Mouse (Mus musculus): ENCODE results near the gene S100a16.

DNA sequence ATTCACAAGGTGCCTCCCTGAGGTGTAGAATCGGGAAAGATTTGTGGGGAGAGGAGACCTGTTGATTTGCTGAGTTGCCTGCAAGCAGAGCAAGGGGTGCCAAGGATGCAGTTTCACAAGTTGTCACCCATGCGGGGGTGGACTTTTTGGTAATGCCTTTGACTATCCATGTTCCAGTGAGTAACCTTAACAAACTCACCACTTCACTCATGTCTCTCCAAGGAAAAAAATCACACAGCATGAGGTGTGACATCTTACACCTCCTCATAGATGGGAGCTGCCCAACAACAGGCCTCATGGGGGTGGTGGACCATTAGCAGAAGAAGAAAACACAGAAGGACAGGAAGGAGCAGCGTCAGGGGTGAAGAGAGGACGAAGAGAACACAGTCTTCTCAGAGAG is 45.5 kb downstream of the S100a16 start:
- TF ChIP-seq CTCF (IDR thresholded peaks at IDR 0.05; ENCODE audit: extremely low read depth, insufficient read depth, low read length) (no peak), POLR2A (IDR thresholded peaks at IDR 0.05; ENCODE audit: extremely low read depth, insufficient read depth, low read length) (no peak)
